Mouse (Mus musculus): ENCODE data around the gene BC049352. TPM values are rescaled to one million over a fixed set of nuclear protein-coding genes. Genes with fewer than 3 reads are reported as not detected.

Gene BC049352
- polyA plus RNA-seq, 1 experiment from 2014 or later, result 1.0 TPM

- Histone ChIP-seq H3K4me2 (ENCODE audit: low read depth, low read length) (no peak overlapping the region), H3K9ac (ENCODE audit: low read depth, low read length) (no peak overlapping the region), H3K27ac (replicated peaks; ENCODE audit: low read depth, low read length) (no peak overlapping the region), H3K4me1 (ENCODE audit: control insufficient read depth, insufficient read depth, low read length) (no peaks in the 10 kb centered on the region), H3K9me3 (ENCODE audit: control insufficient read depth, low read length) (no peaks in the 10 kb centered on the region), H3K4me3 (ENCODE audit: low read depth, low read length) (no peak overlapping the region), H3K27me3 (replicated peaks; ENCODE audit: control insufficient read depth, insufficient read depth, low read length) (no peaks in the 10 kb centered on the region), H3K36me3 (ENCODE audit: control insufficient read depth, insufficient read depth, low read length) (no peaks in the 10 kb centered on the region)
- DNase-seq (ENCODE audit: low spot score) (no peak), ATAC-seq (ENCODE audit: low read depth) (no peak)
- 87% methylated on average over 5 of the region's 5 CpGs for WGBS
Observed at GRCm38 (mm10) chr9:45201319-45201947, 19.6 kb downstream of the BC049352 start.

- no peak overlapping the region for H3K4me3 ChIP-seq (ENCODE audit: low read depth, low read length)
- no peak overlapping the region for H3K9ac ChIP-seq (ENCODE audit: low read depth, low read length)
- H3K9me3 ChIP-seq (ENCODE audit: control insufficient read depth, low read length), result no peaks in the 10 kb centered on the region
- DNase-seq (ENCODE audit: low spot score), result no peak
- no peak overlapping the region for H3K4me2 ChIP-seq (ENCODE audit: low read depth, low read length)
- ATAC-seq (ENCODE audit: low read depth), result no peak
- no peak overlapping the region for H3K27ac ChIP-seq (replicated peaks; ENCODE audit: low read depth, low read length)
- no peaks in the 10 kb centered on the region for H3K36me3 ChIP-seq (ENCODE audit: control insufficient read depth, insufficient read depth, low read length)
- WGBS, result 71% methylated on average over 9 of the region's 9 CpGs
- H3K4me1 ChIP-seq (ENCODE audit: control insufficient read depth, insufficient read depth, low read length), result no peaks in the 10 kb centered on the region
- no peaks in the 10 kb centered on the region for H3K27me3 ChIP-seq (replicated peaks; ENCODE audit: control insufficient read depth, insufficient read depth, low read length)
Observed at GRCm38 (mm10) chr9:45202021-45202798, 20.4 kb downstream of the BC049352 start.

GRCm38 (mm10) chr9:45203797-45204410 is 22.1 kb downstream of the BC049352 start, which contains the start of gene Tmprss4:
TSS of gene Tmprss4 (minus strand) at chr9:45204092.
- no peak within 1 kb of the TSS for H3K4me2 ChIP-seq (ENCODE audit: low read depth, low read length)
- 67% methylated on average over 8 of the region's 8 CpGs for WGBS
- DNase-seq (ENCODE audit: low spot score) (peak; percentile 74), ATAC-seq (ENCODE audit: low read depth) (peak; percentile 47; the same call in 1 of the 2 replicates)
- H3K9me3 ChIP-seq (ENCODE audit: control insufficient read depth, low read length), result no peaks in the 10 kb centered on the region
- H3K4me3 ChIP-seq (ENCODE audit: low read depth, low read length), result no peak within 1 kb of the TSS
- H3K27ac ChIP-seq (replicated peaks; ENCODE audit: low read depth, low read length), result no peak within 1 kb of the TSS
- H3K9ac ChIP-seq (ENCODE audit: low read depth, low read length), result no peak within 1 kb of the TSS
- H3K27me3 ChIP-seq (replicated peaks; ENCODE audit: control insufficient read depth, insufficient read depth, low read length), result no peaks in the 10 kb centered on the region
- H3K4me1 ChIP-seq (ENCODE audit: control insufficient read depth, insufficient read depth, low read length), result no peaks in the 10 kb centered on the region
- no peaks in the 10 kb centered on the region for H3K36me3 ChIP-seq (ENCODE audit: control insufficient read depth, insufficient read depth, low read length)

- H3K4me1 ChIP-seq (ENCODE audit: control insufficient read depth, insufficient read depth, low read length), result no peaks in the 10 kb centered on the region
- H3K9ac ChIP-seq (ENCODE audit: low read depth, low read length), result no peak overlapping the region
- no peaks in the 10 kb centered on the region for H3K27me3 ChIP-seq (replicated peaks; ENCODE audit: control insufficient read depth, insufficient read depth, low read length)
- no peak overlapping the region for H3K27ac ChIP-seq (replicated peaks; ENCODE audit: low read depth, low read length)
- H3K36me3 ChIP-seq (ENCODE audit: control insufficient read depth, insufficient read depth, low read length), result no peaks in the 10 kb centered on the region
- no peak overlapping the region for H3K4me3 ChIP-seq (ENCODE audit: low read depth, low read length)
- no peak overlapping the region for H3K4me2 ChIP-seq (ENCODE audit: low read depth, low read length)
- no peak for ATAC-seq (ENCODE audit: low read depth)
- WGBS, result 75% methylated on average over 5 of the region's 5 CpGs
- no peaks in the 10 kb centered on the region for H3K9me3 ChIP-seq (ENCODE audit: control insufficient read depth, low read length)
- DNase-seq (ENCODE audit: low spot score), result no peak
Observed at GRCm38 (mm10) chr9:45205143-45205542, 23.3 kb downstream of the BC049352 start.

- H3K4me1 ChIP-seq (ENCODE audit: control insufficient read depth, insufficient read depth, low read length), result no peaks in the 10 kb centered on the region
- no peak overlapping the region for H3K4me2 ChIP-seq (ENCODE audit: low read depth, low read length)
- DNase-seq (ENCODE audit: low spot score), result no peak
- H3K4me3 ChIP-seq (ENCODE audit: low read depth, low read length), result no peak overlapping the region
- no peak overlapping the region for H3K27ac ChIP-seq (replicated peaks; ENCODE audit: low read depth, low read length)
- no peak for ATAC-seq (ENCODE audit: low read depth)
- H3K36me3 ChIP-seq (ENCODE audit: control insufficient read depth, insufficient read depth, low read length), result no peaks in the 10 kb centered on the region
- H3K9me3 ChIP-seq (ENCODE audit: control insufficient read depth, low read length), result no peaks in the 10 kb centered on the region
- H3K27me3 ChIP-seq (replicated peaks; ENCODE audit: control insufficient read depth, insufficient read depth, low read length), result no peaks in the 10 kb centered on the region
- H3K9ac ChIP-seq (ENCODE audit: low read depth, low read length), result no peak overlapping the region
- WGBS, result 79% methylated on average over 4 of the region's 4 CpGs
Observed at GRCm38 (mm10) chr9:45206121-45206520, 24.3 kb downstream of the BC049352 start.

GRCm38 (mm10) chr9:45207015-45207743 is 25.4 kb downstream of the BC049352 start:
- DNase-seq (ENCODE audit: low spot score), result no peak
- ATAC-seq (ENCODE audit: low read depth), result no peak
- no peaks in the 10 kb centered on the region for H3K9me3 ChIP-seq (ENCODE audit: control insufficient read depth, low read length)
- H3K27ac ChIP-seq (replicated peaks; ENCODE audit: low read depth, low read length), result no peak overlapping the region
- H3K4me3 ChIP-seq (ENCODE audit: low read depth, low read length), result no peak overlapping the region
- no peaks in the 10 kb centered on the region for H3K36me3 ChIP-seq (ENCODE audit: control insufficient read depth, insufficient read depth, low read length)
- H3K4me2 ChIP-seq (ENCODE audit: low read depth, low read length), result no peak overlapping the region
- H3K9ac ChIP-seq (ENCODE audit: low read depth, low read length), result no peak overlapping the region
- 72% methylated on average over 7 of the region's 7 CpGs for WGBS
- H3K27me3 ChIP-seq (replicated peaks; ENCODE audit: control insufficient read depth, insufficient read depth, low read length), result no peaks in the 10 kb centered on the region
- H3K4me1 ChIP-seq (ENCODE audit: control insufficient read depth, insufficient read depth, low read length), result no peaks in the 10 kb centered on the region

GRCm38 (mm10) chr9:45212001-45212400 is 30.2 kb downstream of the BC049352 start:
- no peaks in the 10 kb centered on the region for H3K36me3 ChIP-seq (ENCODE audit: control insufficient read depth, insufficient read depth, low read length)
- no peaks in the 10 kb centered on the region for H3K27me3 ChIP-seq (replicated peaks; ENCODE audit: control insufficient read depth, insufficient read depth, low read length)
- ATAC-seq (ENCODE audit: low read depth) (peak; percentile 6; the same call in 1 of the 2 replicates), DNase-seq (ENCODE audit: low spot score) (peak; percentile 16)
- H3K4me2 ChIP-seq (ENCODE audit: low read depth, low read length), result no peak overlapping the region
- no peak overlapping the region for H3K9ac ChIP-seq (ENCODE audit: low read depth, low read length)
- H3K9me3 ChIP-seq (ENCODE audit: control insufficient read depth, low read length), result no peaks in the 10 kb centered on the region
- no peaks in the 10 kb centered on the region for H3K4me1 ChIP-seq (ENCODE audit: control insufficient read depth, insufficient read depth, low read length)
- no peak overlapping the region for H3K4me3 ChIP-seq (ENCODE audit: low read depth, low read length)
- 58% methylated on average over 6 of the region's 6 CpGs for WGBS
- H3K27ac ChIP-seq (replicated peaks; ENCODE audit: low read depth, low read length), result no peak overlapping the region

- 56% methylated on average over 11 of the region's 11 CpGs for WGBS
Observed at GRCm38 (mm10) chr9:45215526-45216179, 33.8 kb downstream of the BC049352 start.

More at GRCm38 (mm10) chr9:45215526-45216179, 33.8 kb downstream of the BC049352 start:
- H3K27me3 ChIP-seq (replicated peaks; ENCODE audit: control insufficient read depth, insufficient read depth, low read length), result no peaks in the 10 kb centered on the region
- H3K4me2 ChIP-seq (ENCODE audit: low read depth, low read length), result no peak overlapping the region
- H3K4me1 ChIP-seq (ENCODE audit: control insufficient read depth, insufficient read depth, low read length), result no peaks in the 10 kb centered on the region
- no peaks in the 10 kb centered on the region for H3K9me3 ChIP-seq (ENCODE audit: control insufficient read depth, low read length)
- DNase-seq (ENCODE audit: low spot score) (no peak), ATAC-seq (ENCODE audit: low read depth) (no peak)
- H3K9ac ChIP-seq (ENCODE audit: low read depth, low read length), result no peak overlapping the region
- no peak overlapping the region for H3K27ac ChIP-seq (replicated peaks; ENCODE audit: low read depth, low read length)
- H3K36me3 ChIP-seq (ENCODE audit: control insufficient read depth, insufficient read depth, low read length), result no peaks in the 10 kb centered on the region
- no peak overlapping the region for H3K4me3 ChIP-seq (ENCODE audit: low read depth, low read length)
